Mouse (Mus musculus): Measurements from ENCODE around the gene Tbc1d2.

- TF ChIP-seq CTCF (IDR thresholded peaks at IDR 0.05; ENCODE audit: low read depth, low read length) (no peak), POLR2A (IDR thresholded peaks at IDR 0.05; ENCODE audit: extremely low read depth, insufficient read depth, low read length) (no peak)
Measured at GRCm38 (mm10) chr4:46607601-46608000, 42.4 kb downstream of the Tbc1d2 start.

All from liver, adult 2 months (tissue).